Mouse (Mus musculus) forebrain, postnatal 0 days (tissue): Measurements from ENCODE around the gene Armc2. TPM values are rescaled to one million over a fixed set of nuclear protein-coding genes. Genes with fewer than 3 reads are reported as not detected.

ENCODE experiments used
- ATAC-seq: fragments of 200-750 bp; cut with Nextera tagmentation; 2 replicates; pipeline ENCODE4 v1.8.0; 2017; ENCODE audit warnings: mild to moderate bottlenecking, moderate library complexity
- DNase-seq: peaks from one replicate; pipeline ENCODE4 v3.0.0-alpha.2; 2015
- H3K27ac ChIP-seq: fragments of 300-500 bp; sonication (generic); 2 replicates; pipeline ENCODE4 v1.5.1; 2014; ENCODE audit warnings: low read depth, mild to moderate bottlenecking, antibody characterized with exemption, low read length, moderate library complexity, mixed read lengths
- H3K27me3 ChIP-seq: fragments of 300-500 bp; sonication (generic); 2 replicates; pipeline ENCODE4 v1.6.1; 2014; ENCODE audit warnings: mild to moderate bottlenecking, low read length, mixed read lengths; ENCODE audit not compliant: insufficient read depth
- H3K36me3 ChIP-seq: fragments of 300-500 bp; sonication (generic); 2 replicates; pipeline ENCODE4 v1.6.1; 2014; ENCODE audit warnings: mild to moderate bottlenecking, moderate library complexity; ENCODE audit not compliant: insufficient read depth
- H3K4me1 ChIP-seq: fragments of 300-500 bp; sonication (generic); 2 replicates; pipeline ENCODE4 v1.6.1; 2014; ENCODE audit warnings: antibody characterized with exemption; ENCODE audit not compliant: insufficient read depth
- H3K4me2 ChIP-seq: fragments of 300-500 bp; sonication (generic); 2 replicates; pipeline ENCODE4 v1.6.1; 2014; ENCODE audit warnings: low read depth, mild to moderate bottlenecking, moderate library complexity
- H3K4me3 ChIP-seq: fragments of 300-500 bp; sonication (generic); 2 replicates; pipeline ENCODE4 v1.5.1; 2014; ENCODE audit warnings: low read depth, low read length, mixed read lengths
- H3K9ac ChIP-seq: fragments of 300-500 bp; sonication (generic); 2 replicates; pipeline ENCODE4 v1.6.1; 2014; ENCODE audit warnings: mild to moderate bottlenecking
- H3K9me3 ChIP-seq: fragments of 300-500 bp; sonication (generic); 2 replicates; pipeline ENCODE4 v1.6.1; 2016; ENCODE audit warnings: low read length
- CTCF ChIP-seq: sonication (generic); IDR thresholded peaks from 2 replicates; pipeline ENCODE4 v1.5.1; 2016; ENCODE audit warnings: antibody characterized with exemption, control low read depth, low read depth
- WGBS: fragments of 180-500 bp; shearing (Covaris S2); extraction: QIAGEN DNeasy Blood & Tissue Kit; methylation state at CpG from one replicate; pipeline ENCODE4 v1.1.7; 2014; 5-methylcytosine and 5-hydroxymethylcytosine counted together
- polyA plus RNA-seq: library from polyadenylated mRNA; unstranded; fragments of >200 nt; fragmentation: Nextera tagmentation; extraction: Ambion mirVana; gene quantifications from 2 replicates; pipeline ENCODE4 v1.2.1, GENCODE M21; 2015
- total RNA-seq: library from RNA; depleted of rRNA; stranded (reverse); fragments of >200 nt; gene quantifications from 2 replicates; pipeline ENCODE4 v1.2.3, GENCODE M21; 2014

Armc2 gene
- total and polyA plus RNA-seq, 2 experiments from 2014 or later = 11.4 to 14.1 TPM

- Histone ChIP-seq H3K9me3 (no peaks in the 10 kb centered on the region), H3K36me3 (peaks cover 9% of the 10 kb centered on the region), H3K4me3 (no peak overlapping the region), H3K4me1 (no peaks in the 10 kb centered on the region), H3K27ac (no peak overlapping the region), H3K9ac (no peak overlapping the region), H3K27me3 (no peaks in the 10 kb centered on the region), H3K4me2 (no peak overlapping the region)
- no peak for TF ChIP-seq CTCF
- ATAC-seq (no peak), DNase-seq (no peak)
- 86% methylated on average over 1 of the region's 1 CpGs for WGBS
These were observed 14.7 kb downstream of the Armc2 start for GRCm38 (mm10) chr10:42003576-42003975.

- Histone ChIP-seq H3K4me2 (no peak overlapping the region), H3K4me3 (no peak overlapping the region), H3K27ac (no peak overlapping the region), H3K4me1 (no peaks in the 10 kb centered on the region), H3K9ac (no peak overlapping the region), H3K27me3 (no peaks in the 10 kb centered on the region), H3K36me3 (peaks cover 13% of the 10 kb centered on the region), H3K9me3 (no peaks in the 10 kb centered on the region)
- WGBS = 71% methylated on average over 7 of the region's 7 CpGs
- no peak for DNase-seq
- TF ChIP-seq CTCF = no peak
- no peak for ATAC-seq
These were observed 15.8 kb downstream of the Armc2 start for GRCm38 (mm10) chr10:42002436-42002835.

GRCm38 (mm10) chr10:42001260-42001659, 17.0 kb downstream of the Armc2 start:
- Histone ChIP-seq H3K9me3 (no peaks in the 10 kb centered on the region), H3K4me3 (no peak overlapping the region), H3K4me2 (no peak overlapping the region), H3K9ac (no peak overlapping the region), H3K4me1 (no peaks in the 10 kb centered on the region), H3K27ac (no peak overlapping the region), H3K27me3 (no peaks in the 10 kb centered on the region), H3K36me3 (peaks cover 13% of the 10 kb centered on the region)
- TF ChIP-seq CTCF = no peak
- ATAC-seq = no peak
- DNase-seq = no peak
- WGBS = 91% methylated on average over 3 of the region's 3 CpGs

GRCm38 (mm10) chr10:41997691-41998178, 20.5 kb downstream of the Armc2 start:
- no peak for ATAC-seq
- no peak for TF ChIP-seq CTCF
- Histone ChIP-seq H3K27me3 (no peaks in the 10 kb centered on the region), H3K4me3 (no peak overlapping the region), H3K9me3 (no peaks in the 10 kb centered on the region), H3K27ac (no peak overlapping the region), H3K4me1 (no peaks in the 10 kb centered on the region), H3K36me3 (peaks cover 13% of the 10 kb centered on the region), H3K4me2 (no peak overlapping the region), H3K9ac (no peak overlapping the region)
- 65% methylated on average over 1 of the region's 1 CpGs for WGBS
- no peak for DNase-seq

GRCm38 (mm10) chr10:41996157-41996556, 22.1 kb downstream of the Armc2 start:
- H3K27ac ChIP-seq = no peak overlapping the region
- H3K36me3 ChIP-seq = peaks cover 13% of the 10 kb centered on the region
- no peaks in the 10 kb centered on the region for H3K4me1 ChIP-seq
- no peaks in the 10 kb centered on the region for H3K27me3 ChIP-seq
- H3K4me2 ChIP-seq = no peak overlapping the region
- no peak for TF ChIP-seq CTCF
- H3K9me3 ChIP-seq = no peaks in the 10 kb centered on the region
- WGBS = 75% methylated on average over 8 of the region's 8 CpGs
- no peak overlapping the region for H3K4me3 ChIP-seq
- no peak overlapping the region for H3K9ac ChIP-seq
- ATAC-seq (no peak), DNase-seq (no peak)

GRCm38 (mm10) chr10:41995051-41995450, 23.2 kb downstream of the Armc2 start:
- peaks cover 13% of the 10 kb centered on the region for H3K36me3 ChIP-seq
- H3K4me2 ChIP-seq = no peak overlapping the region
- H3K4me1 ChIP-seq = no peaks in the 10 kb centered on the region
- TF ChIP-seq CTCF = no peak
- 29% methylated on average over 2 of the region's 2 CpGs for WGBS
- ATAC-seq = peak; percentile 34
- H3K4me3 ChIP-seq = no peak overlapping the region
- H3K9ac ChIP-seq = no peak overlapping the region
- no peak for DNase-seq
- H3K9me3 ChIP-seq = no peaks in the 10 kb centered on the region
- no peaks in the 10 kb centered on the region for H3K27me3 ChIP-seq
- H3K27ac ChIP-seq = no peak overlapping the region

- Histone ChIP-seq H3K9ac (no peak overlapping the region), H3K9me3 (no peaks in the 10 kb centered on the region), H3K36me3 (peaks cover 12% of the 10 kb centered on the region), H3K4me1 (no peaks in the 10 kb centered on the region), H3K4me2 (no peak overlapping the region), H3K27ac (no peak overlapping the region), H3K4me3 (no peak overlapping the region), H3K27me3 (no peaks in the 10 kb centered on the region)
- 42% methylated on average over 4 of the region's 4 CpGs for WGBS
- no peak for TF ChIP-seq CTCF
- no peak for ATAC-seq
- DNase-seq = no peak
These were observed 23.7 kb downstream of the Armc2 start for GRCm38 (mm10) chr10:41994578-41994977.

GRCm38 (mm10) chr10:41992059-41992440, 26.2 kb downstream of the Armc2 start:
- no peaks in the 10 kb centered on the region for H3K4me1 ChIP-seq
- 83% methylated on average over 5 of the region's 5 CpGs for WGBS
- no peaks in the 10 kb centered on the region for H3K9me3 ChIP-seq
- no peak for DNase-seq
- no peak overlapping the region for H3K9ac ChIP-seq
- H3K4me3 ChIP-seq = no peak overlapping the region
- no peaks in the 10 kb centered on the region for H3K36me3 ChIP-seq
- H3K27ac ChIP-seq = no peak overlapping the region
- no peak for TF ChIP-seq CTCF
- no peak overlapping the region for H3K4me2 ChIP-seq
- H3K27me3 ChIP-seq = no peaks in the 10 kb centered on the region
- no peak for ATAC-seq
